Mouse (Mus musculus) neutrophil, adult 5-6 weeks (primary cell): ENCODE measurements at regions not wholly inside any gene's neighbourhood (a gene's known extent, or its start where the extent isn't known, plus 50 kb on each side); places are given as distances from the start of the nearest gene placed in this dataset.

Experiments used
- ATAC-seq: fragments of 151-379, 151-347 bp; 2 replicates; pipeline ENCODE4 v1.8.0; 2017; ENCODE audit warnings: mild to moderate bottlenecking, moderate TSS enrichment; ENCODE audit not compliant: insufficient number of reproducible peaks, poor library complexity, low FRiP score, severe bottlenecking; ENCODE audit errors: extremely low read depth

GRCm38 (mm10) chr10:84111502-84111901, 328.9 kb downstream of the Nuak1 start:
- ATAC-seq: peak; percentile 35

GRCm38 (mm10) chr10:84111909-84112308, 328.5 kb downstream of the Nuak1 start:
- no peak for ATAC-seq

- no peak for ATAC-seq
Observed at GRCm38 (mm10) chr10:84119952-84120550, 320.3 kb downstream of the Nuak1 start.

- ATAC-seq: no peak
Observed at GRCm38 (mm10) chr10:84137019-84137658, 303.3 kb downstream of the Nuak1 start.

GRCm38 (mm10) chr10:84142741-84143454, 297.5 kb downstream of the Nuak1 start:
- no peak for ATAC-seq

- no peak for ATAC-seq
Observed at GRCm38 (mm10) chr10:84143674-84144343, 296.6 kb downstream of the Nuak1 start.

- no peak for ATAC-seq
Observed at GRCm38 (mm10) chr10:84144344-84144687, 296.1 kb downstream of the Nuak1 start.

- no peak for ATAC-seq
Observed at GRCm38 (mm10) chr10:84147305-84147984, 293.0 kb downstream of the Nuak1 start.

- ATAC-seq: no peak
Observed at GRCm38 (mm10) chr10:84163752-84164151, 276.6 kb downstream of the Nuak1 start.

- ATAC-seq: no peak
Observed at GRCm38 (mm10) chr10:84165832-84166567, 274.4 kb downstream of the Nuak1 start.

GRCm38 (mm10) chr10:84166568-84166905, 273.9 kb downstream of the Nuak1 start:
- no peak for ATAC-seq

GRCm38 (mm10) chr10:84172828-84173321, 267.5 kb downstream of the Nuak1 start:
- ATAC-seq: no peak

GRCm38 (mm10) chr10:84183239-84183638, 257.2 kb downstream of the Nuak1 start:
- no peak for ATAC-seq

- ATAC-seq: no peak
Observed at GRCm38 (mm10) chr10:84186466-84186865, 253.9 kb downstream of the Nuak1 start.

GRCm38 (mm10) chr10:84199035-84199434, 241.4 kb downstream of the Nuak1 start:
- no peak for ATAC-seq

- ATAC-seq: no peak
Observed at GRCm38 (mm10) chr10:84201785-84202184, 238.6 kb downstream of the Nuak1 start.

GRCm38 (mm10) chr10:84212096-84212785, 228.2 kb downstream of the Nuak1 start:
- ATAC-seq: no peak

GRCm38 (mm10) chr10:84214812-84215211, 225.6 kb downstream of the Nuak1 start:
- no peak for ATAC-seq
